Mouse (Mus musculus): ENCODE data around the gene Capza3. TPM values are rescaled to one million over a fixed set of nuclear protein-coding genes. Genes with fewer than 3 reads are reported as not detected.

Capza3 gene
- polyA plus RNA-seq (2015; fragmentation: Nextera tagmentation; extraction: Ambion mirVana), result not detected in 2 replicates

DNA sequence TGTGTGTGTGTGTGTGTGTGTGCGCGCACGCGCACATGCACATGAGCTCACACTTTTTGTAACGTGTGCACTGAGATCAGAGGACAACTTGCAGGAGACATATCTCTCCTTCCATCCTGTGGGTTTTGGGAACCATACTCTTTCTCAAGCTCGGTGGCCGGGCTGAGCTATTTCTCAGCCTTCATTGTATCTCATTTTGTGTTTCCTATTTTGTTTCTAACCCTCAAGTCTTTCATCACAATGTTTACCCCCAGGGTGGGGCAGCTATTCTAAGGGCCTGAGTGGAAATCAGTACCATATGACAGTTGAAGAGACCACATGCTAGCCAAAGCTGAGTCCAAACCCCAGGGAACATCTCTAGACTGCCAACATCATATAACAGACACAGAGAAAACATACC lies at the start of gene Capza3:
TSS of gene Capza3 (plus strand) at position 301 of the 400 bp plus-strand sequence.
- no peaks in the 10 kb centered on the region for H3K9me3 ChIP-seq
- H3K9ac ChIP-seq, result no peak within 1 kb of the TSS
- no peak within 1 kb of the TSS for H3K27ac ChIP-seq
- H3K4me1 ChIP-seq, result no peaks in the 10 kb centered on the region
- no peak within 1 kb of the TSS for H3K4me3 ChIP-seq
- no peak for ATAC-seq (ENCODE audit: low FRiP score, low read depth)
- WGBS, result 92% methylated on average over 7 of the region's 7 CpGs
- no peaks in the 10 kb centered on the region for H3K36me3 ChIP-seq
- no peak within 1 kb of the TSS for H3K4me2 ChIP-seq (replicated peaks)
- no peaks in the 10 kb centered on the region for H3K27me3 ChIP-seq

DNA sequence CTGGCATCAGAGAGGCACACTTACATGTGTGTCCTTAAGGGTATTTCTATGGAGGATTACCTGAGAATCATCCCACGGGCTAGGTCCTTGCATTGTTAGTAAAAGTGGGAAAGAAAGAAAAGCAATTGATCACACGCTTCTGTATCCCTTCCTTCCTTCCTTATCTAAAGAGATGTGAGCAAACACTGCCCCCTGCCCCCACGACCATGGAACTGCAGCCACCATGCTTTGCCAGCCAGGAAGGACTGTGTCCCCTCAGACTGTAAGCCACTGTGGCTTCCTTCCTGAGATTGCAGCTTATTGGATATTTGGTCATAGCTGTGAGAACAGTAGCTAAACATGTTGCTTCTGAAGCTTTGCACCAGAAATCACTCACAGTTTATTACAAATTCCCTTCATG lies 35.9 kb upstream of the Capza3 start:
- ATAC-seq (ENCODE audit: low FRiP score, low read depth), result no peak
- peaks cover 5% of the 10 kb centered on the region; the same call in 1 of the 2 replicates for H3K9me3 ChIP-seq
- WGBS, result 78% methylated on average over 3 of the region's 3 CpGs
- H3K4me1 ChIP-seq, result 0 out of 2 replicates have a peak, but pooled peaks cover 4% of the 10 kb centered on the region
- no peak overlapping the region for H3K27ac ChIP-seq
- H3K9ac ChIP-seq, result no peak overlapping the region
- H3K27me3 ChIP-seq, result no peaks in the 10 kb centered on the region
- H3K36me3 ChIP-seq, result no peaks in the 10 kb centered on the region
- no peak overlapping the region for H3K4me2 ChIP-seq (replicated peaks)
- no peak overlapping the region for H3K4me3 ChIP-seq

DNA sequence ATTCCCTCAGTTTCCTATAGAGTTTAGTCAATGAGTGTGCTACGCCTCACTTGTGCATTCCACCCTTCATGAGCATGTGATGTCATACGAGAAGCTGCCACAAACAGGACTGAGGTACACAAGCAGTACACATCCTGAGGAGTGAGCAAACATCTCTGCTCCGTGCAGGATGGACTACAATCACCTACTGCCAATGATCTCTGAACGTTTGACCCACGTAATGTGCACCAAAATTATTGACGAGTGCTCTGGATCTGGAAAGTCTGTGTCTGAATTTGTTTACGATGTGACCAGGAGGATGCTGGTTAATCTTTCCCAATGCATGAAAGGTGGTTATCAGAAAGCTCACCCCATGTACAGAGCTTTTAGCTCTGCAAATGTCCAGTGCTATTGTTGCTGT lies 16.6 kb upstream of the Capza3 start:
- no peak for ATAC-seq (ENCODE audit: low FRiP score, low read depth)
- no peak overlapping the region for H3K4me3 ChIP-seq
- H3K9ac ChIP-seq, result no peak overlapping the region
- H3K9me3 ChIP-seq, result no peaks in the 10 kb centered on the region
- H3K36me3 ChIP-seq, result no peaks in the 10 kb centered on the region
- H3K4me2 ChIP-seq (replicated peaks), result no peak overlapping the region
- no peaks in the 10 kb centered on the region for H3K4me1 ChIP-seq
- WGBS, result 71% methylated on average over 7 of the region's 7 CpGs
- no peak overlapping the region for H3K27ac ChIP-seq
- no peaks in the 10 kb centered on the region for H3K27me3 ChIP-seq

DNA sequence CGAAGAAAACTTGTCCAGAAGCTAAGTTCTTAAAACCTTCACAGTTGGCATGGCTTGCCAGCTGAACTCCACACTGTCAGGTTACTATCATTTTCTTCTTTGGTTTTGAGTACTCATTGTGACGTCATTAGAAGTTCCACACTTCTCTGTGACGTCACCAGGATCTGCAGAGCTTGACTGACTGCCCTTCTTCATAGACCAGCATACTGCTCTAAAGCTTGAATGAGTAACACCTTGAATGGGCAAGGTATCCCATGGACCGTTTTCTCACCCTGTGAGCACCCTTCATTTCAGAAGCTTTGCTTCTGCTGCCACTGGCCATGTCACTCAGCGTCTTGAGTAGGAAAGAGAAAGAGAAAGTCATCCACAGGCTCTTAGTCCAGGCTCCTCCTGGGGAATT lies 305 bp downstream of the Capza3 start, which contains the start of gene Plcz1:
TSS of gene Plcz1 (minus strand) at position 101 of the 400 bp plus-strand sequence.
- WGBS, result 91% methylated on average over 5 of the region's 5 CpGs
- Histone ChIP-seq H3K4me2 (replicated peaks) (no peak within 1 kb of the TSS), H3K4me3 (no peak within 1 kb of the TSS), H3K27me3 (no peaks in the 10 kb centered on the region), H3K9me3 (no peaks in the 10 kb centered on the region), H3K27ac (no peak within 1 kb of the TSS), H3K36me3 (no peaks in the 10 kb centered on the region), H3K4me1 (no peaks in the 10 kb centered on the region), H3K9ac (no peak within 1 kb of the TSS)
- no peak for ATAC-seq (ENCODE audit: low FRiP score, low read depth)

DNA sequence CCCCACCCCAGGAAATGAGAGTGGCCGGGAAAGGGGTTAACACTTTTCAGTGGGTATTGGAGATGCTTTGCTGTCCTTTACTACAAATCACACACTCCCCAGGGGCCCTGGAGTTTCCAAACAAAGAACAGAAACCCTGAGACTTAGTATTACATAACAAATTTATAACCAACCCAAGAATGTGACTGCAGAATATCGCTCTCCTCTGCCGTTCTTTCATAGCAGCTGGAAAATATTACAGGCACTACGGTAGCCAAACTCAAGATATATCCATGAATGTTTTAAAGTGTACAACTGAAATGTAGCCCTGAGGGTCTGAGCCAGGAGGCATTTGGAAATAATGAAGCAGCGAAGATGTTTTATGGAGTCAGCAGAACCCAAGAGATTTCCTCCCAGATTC lies 10.4 kb downstream of the Capza3 start:
- H3K9me3 ChIP-seq, result peaks cover 4% of the 10 kb centered on the region; the same call in 1 of the 2 replicates
- no peak overlapping the region; the same call in 1 of the 2 replicates for H3K27ac ChIP-seq
- no peaks in the 10 kb centered on the region for H3K27me3 ChIP-seq
- no peak overlapping the region for H3K9ac ChIP-seq
- H3K4me3 ChIP-seq, result no peak overlapping the region
- 23% methylated on average over 5 of the region's 5 CpGs for WGBS
- no peaks in the 10 kb centered on the region for H3K36me3 ChIP-seq
- ATAC-seq (ENCODE audit: low FRiP score, low read depth), result peak; percentile 75
- peaks cover 16% of the 10 kb centered on the region for H3K4me1 ChIP-seq
- H3K4me2 ChIP-seq (replicated peaks), result 0 out of 2 replicates have a peak overlapping the region, but pooled peaks have one; percentile 14

DNA sequence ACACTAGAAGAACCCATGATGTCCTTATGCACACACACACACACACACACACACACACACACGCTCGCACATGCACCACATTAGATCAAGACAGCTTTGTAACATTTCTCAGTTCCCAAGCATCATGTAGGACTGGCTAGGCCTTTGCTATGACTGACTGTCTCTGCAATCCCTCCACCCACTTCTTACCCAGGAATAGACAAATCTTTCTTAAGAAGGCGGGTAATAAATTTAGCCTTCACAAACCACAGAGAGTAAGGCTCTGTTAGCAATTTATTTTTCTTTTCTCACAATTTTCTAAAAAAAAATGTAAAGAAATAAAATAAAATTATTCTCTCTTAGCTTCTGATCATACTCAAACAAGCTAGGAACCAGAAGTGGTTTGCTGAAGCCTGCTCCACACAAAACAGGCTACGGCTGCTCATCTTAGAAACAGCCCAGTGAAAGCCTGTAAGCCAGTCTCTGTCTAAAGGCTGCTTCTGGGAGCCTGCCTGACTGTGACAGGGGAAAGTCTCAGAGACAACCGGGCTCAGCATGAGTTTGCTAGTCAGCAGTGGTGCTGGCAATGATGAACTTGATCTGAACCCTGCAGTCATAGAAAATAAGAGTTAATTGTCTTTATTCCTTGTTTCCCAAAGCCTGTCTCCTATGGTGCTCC lies 13.3 kb downstream of the Capza3 start:
- H3K36me3 ChIP-seq, result no peaks in the 10 kb centered on the region
- ATAC-seq (ENCODE audit: low FRiP score, low read depth), result no peak
- 71% methylated on average over 5 of the region's 5 CpGs for WGBS
- peaks cover 28% of the 10 kb centered on the region for H3K4me1 ChIP-seq
- H3K9me3 ChIP-seq, result peaks cover 4% of the 10 kb centered on the region; the same call in 1 of the 2 replicates
- H3K9ac ChIP-seq, result no peak overlapping the region
- no peak overlapping the region for H3K27ac ChIP-seq
- H3K4me2 ChIP-seq (replicated peaks), result no peak overlapping the region
- H3K27me3 ChIP-seq, result no peaks in the 10 kb centered on the region
- H3K4me3 ChIP-seq, result no peak overlapping the region

DNA sequence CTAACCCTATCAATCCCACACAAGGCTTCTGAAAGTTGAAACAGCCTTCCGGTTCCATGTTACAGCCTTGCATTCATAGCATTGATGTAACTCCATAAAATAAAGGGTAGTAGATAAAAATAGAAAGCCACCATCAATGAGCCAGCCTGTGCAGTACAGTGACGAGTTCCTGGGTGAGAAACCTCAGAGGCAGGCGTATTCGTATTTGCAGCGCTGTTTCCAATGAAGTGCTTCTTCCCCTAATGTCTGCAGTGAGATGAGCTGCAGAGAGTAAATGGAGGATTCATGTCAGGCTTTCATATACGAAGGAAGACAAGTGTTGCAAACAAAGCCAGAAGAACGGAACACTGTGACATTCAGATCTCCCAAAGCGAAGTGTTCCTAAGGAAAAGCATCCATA lies 28.1 kb downstream of the Capza3 start:
- Histone ChIP-seq H3K9me3 (peaks cover 9% of the 10 kb centered on the region; the same call in 1 of the 2 replicates), H3K27me3 (no peaks in the 10 kb centered on the region), H3K4me2 (replicated peaks) (no peak overlapping the region), H3K9ac (no peak overlapping the region), H3K36me3 (no peaks in the 10 kb centered on the region), H3K4me3 (no peak overlapping the region), H3K27ac (no peak overlapping the region), H3K4me1 (no peaks in the 10 kb centered on the region)
- no peak for ATAC-seq (ENCODE audit: low FRiP score, low read depth)
- WGBS, result 88% methylated on average over 8 of the region's 8 CpGs

DNA sequence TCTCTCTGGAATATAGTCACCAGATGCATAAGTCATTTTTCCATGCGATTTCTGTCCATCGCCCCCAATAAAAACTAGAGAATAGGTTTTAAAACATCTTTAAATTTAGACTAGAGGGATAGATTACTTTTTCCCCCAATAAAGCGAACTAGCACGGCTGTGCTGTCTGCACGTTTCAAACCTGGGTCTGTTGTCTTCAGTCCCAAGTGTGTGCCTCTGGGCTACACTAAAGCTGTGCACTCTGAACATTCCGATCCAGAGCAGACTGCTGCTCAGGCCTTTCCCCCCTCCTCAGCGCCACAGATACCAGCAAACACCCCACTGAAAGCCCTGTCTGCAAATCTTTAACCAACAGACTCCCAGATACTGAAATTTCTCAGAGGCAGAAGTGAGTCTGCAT lies 39.9 kb downstream of the Capza3 start:
- Histone ChIP-seq H3K4me1 (peaks cover 12% of the 10 kb centered on the region; the same call in 1 of the 2 replicates), H3K27ac (0 out of 2 replicates have a peak overlapping the region, but pooled peaks have one; percentile 15), H3K9me3 (peaks cover 4% of the 10 kb centered on the region; the same call in 1 of the 2 replicates), H3K4me2 (replicated peaks) (no peak overlapping the region), H3K36me3 (no peaks in the 10 kb centered on the region), H3K27me3 (no peaks in the 10 kb centered on the region), H3K9ac (no peak overlapping the region), H3K4me3 (no peak overlapping the region)
- 52% methylated on average over 7 of the region's 7 CpGs for WGBS
- peak; percentile 91 for ATAC-seq (ENCODE audit: low FRiP score, low read depth)

DNA sequence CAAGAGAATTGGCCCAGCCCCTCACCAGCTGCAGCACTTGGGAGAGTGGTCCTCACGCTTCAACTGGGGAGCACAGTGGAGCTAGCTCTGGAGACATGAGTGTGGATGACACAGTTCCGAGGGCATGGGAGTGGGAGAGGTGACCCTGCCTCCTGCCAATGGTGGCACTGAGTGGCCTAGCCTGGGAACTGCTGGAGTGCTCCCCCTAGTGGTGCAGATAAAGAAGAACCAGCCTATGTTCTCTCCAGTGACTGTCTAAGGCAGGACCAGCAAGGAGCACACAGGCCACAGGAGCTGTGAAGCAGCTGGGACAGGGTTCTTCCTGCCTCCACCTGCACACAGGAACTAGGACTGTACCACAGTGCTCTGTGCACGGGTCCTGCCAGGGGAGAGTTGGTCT lies 40.7 kb downstream of the Capza3 start:
- H3K27me3 ChIP-seq, result no peaks in the 10 kb centered on the region
- no peak overlapping the region for H3K4me2 ChIP-seq (replicated peaks)
- H3K27ac ChIP-seq, result no peak overlapping the region; the same call in 1 of the 2 replicates
- WGBS, result 76% methylated on average over 3 of the region's 3 CpGs
- ATAC-seq (ENCODE audit: low FRiP score, low read depth), result peak; percentile 64
- peaks cover 4% of the 10 kb centered on the region; the same call in 1 of the 2 replicates for H3K9me3 ChIP-seq
- H3K36me3 ChIP-seq, result no peaks in the 10 kb centered on the region
- peaks cover 12% of the 10 kb centered on the region; the same call in 1 of the 2 replicates for H3K4me1 ChIP-seq
- H3K4me3 ChIP-seq, result no peak overlapping the region
- H3K9ac ChIP-seq, result no peak overlapping the region

DNA sequence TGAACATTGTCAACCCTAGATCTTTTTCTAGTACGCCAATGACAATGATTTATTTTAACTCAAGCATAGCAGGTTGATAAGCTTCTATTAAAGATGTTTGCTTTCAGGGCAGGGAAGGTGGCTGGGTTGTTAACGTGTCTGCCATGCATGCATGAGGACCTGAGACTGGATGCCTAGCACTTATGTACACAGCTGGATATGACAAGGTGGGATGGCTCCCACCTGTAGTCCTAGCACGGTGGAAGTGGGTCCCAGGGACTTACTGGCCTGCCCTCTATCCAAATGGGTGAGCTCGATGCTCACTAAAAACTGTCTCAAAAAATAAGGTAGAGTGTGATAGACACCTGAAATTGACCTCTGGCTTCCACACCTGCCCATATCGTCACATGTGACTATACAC lies 48.8 kb downstream of the Capza3 start:
- Histone ChIP-seq H3K27ac (no peak overlapping the region), H3K9ac (no peak overlapping the region), H3K4me2 (replicated peaks) (no peak overlapping the region), H3K9me3 (no peaks in the 10 kb centered on the region), H3K4me3 (no peak overlapping the region), H3K27me3 (no peaks in the 10 kb centered on the region), H3K36me3 (no peaks in the 10 kb centered on the region), H3K4me1 (no peaks in the 10 kb centered on the region)
- 89% methylated on average over 5 of the region's 5 CpGs for WGBS
- ATAC-seq (ENCODE audit: low FRiP score, low read depth), result no peak

Measured in limb, embryonic 13.5 days (tissue).